Mouse (Mus musculus): Measurements from ENCODE around the gene Carmil3.

GRCm38 (mm10) chr14:55466481-55466880 lies 24.0 kb upstream of the Carmil3 start:
- TF ChIP-seq ZNF384 (IDR thresholded peaks at IDR 0.05; ENCODE audit: low read depth, low read length) = no peak
- no peak for TF ChIP-seq HCFC1 (IDR thresholded peaks at IDR 0.05; ENCODE audit: borderline replicate concordance, insufficient read depth, low read length)

Measured in ES-E14 (cell line).